Mouse (Mus musculus) small intestine, adult 2 months (tissue): ENCODE results near the gene Cfap43. TPM values are rescaled to one million over a fixed set of nuclear protein-coding genes. Genes with fewer than 3 reads are reported as not detected.

Experiments
- H3K27ac ChIP-seq: fragments of 200-500 bp; 2 replicates; pipeline ENCODE4 v1.5.1; 2012; ENCODE audit warnings: low read depth, low read length, control low read depth, inconsistent platforms; ENCODE audit not compliant: insufficient read depth
- H3K27me3 ChIP-seq: fragments of 200-500 bp; 2 replicates; pipeline ENCODE4 v1.6.1; 2012; ENCODE audit warnings: mild to moderate bottlenecking, moderate library complexity, low read length, inconsistent platforms; ENCODE audit not compliant: control insufficient read depth, insufficient read depth
- H3K36me3 ChIP-seq: fragments of 200-500 bp; 2 replicates; pipeline ENCODE4 v1.6.1; 2012; ENCODE audit warnings: mild to moderate bottlenecking, low read length, control low read depth, inconsistent platforms; ENCODE audit not compliant: control insufficient read depth, insufficient read depth
- H3K4me1 ChIP-seq: fragments of 200-500 bp; 2 replicates; pipeline ENCODE4 v1.6.1; 2012; ENCODE audit warnings: low read length, inconsistent platforms, mixed read lengths; ENCODE audit not compliant: control insufficient read depth, insufficient read depth, insufficient read length
- H3K4me3 ChIP-seq: fragments of 200-500 bp; 2 replicates; pipeline ENCODE4 v1.5.1; 2012; ENCODE audit warnings: low read depth, mild to moderate bottlenecking, control low read depth, inconsistent platforms, low read length, moderate library complexity
- CTCF ChIP-seq: fragments of 200-500 bp; IDR thresholded peaks from 2 replicates; pipeline ENCODE4 v1.5.1; 2012; ENCODE audit warnings: low read depth, mild to moderate bottlenecking, control low read depth, inconsistent platforms, low read length, moderate library complexity, mixed read lengths; ENCODE audit not compliant: insufficient replicate concordance, insufficient read length; ENCODE audit errors: extremely low read depth
- POLR2A ChIP-seq: fragments of 200-500 bp; IDR thresholded peaks from 2 replicates; pipeline ENCODE4 v1.6.1; 2012; ENCODE audit warnings: low read depth, mild to moderate bottlenecking, control low read depth, inconsistent platforms, low read length, moderate library complexity
- WGBS: fragments of 180-500 bp; shearing (Covaris S2); methylation state at CpG from one replicate; pipeline ENCODE4 v1.1.7; 2018; 5-methylcytosine and 5-hydroxymethylcytosine counted together
- polyA plus RNA-seq: library from polyadenylated mRNA; depleted of rRNA; stranded (reverse); fragments of >200 nt; gene quantifications from 2 replicates; pipeline ENCODE4 v1.2.3, GENCODE M21; 2012

The Cfap43 gene
- polyA plus RNA-seq, 1 experiment: not detected

DNA sequence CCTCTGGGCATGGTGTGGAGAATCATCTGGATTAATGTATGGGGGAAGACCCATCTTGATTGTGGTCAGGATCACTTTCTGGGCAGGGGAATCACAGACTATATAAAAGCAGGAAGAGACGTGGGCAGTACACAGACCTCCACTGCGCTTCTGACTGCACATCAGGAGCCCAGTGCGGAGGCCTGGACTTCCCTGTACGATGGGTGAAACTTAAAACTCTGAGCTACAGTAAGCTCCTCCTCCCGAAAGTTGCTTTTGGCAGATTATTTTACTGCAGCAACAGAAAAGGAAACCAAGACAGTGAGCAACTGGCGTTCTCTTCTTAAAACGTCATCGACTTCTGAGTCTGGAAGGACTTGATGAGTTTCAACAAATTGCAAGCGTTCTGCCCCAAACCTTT, 164.2 kb downstream of the Cfap43 start:
- no peak for TF ChIP-seq CTCF
- TF ChIP-seq POLR2A: no peak
- 80% methylated on average over 9 of the region's 9 CpGs for WGBS
- no peak overlapping the region for H3K4me3 ChIP-seq
- no peaks in the 10 kb centered on the region; the same call in 1 of the 2 replicates for H3K4me1 ChIP-seq
- H3K27me3 ChIP-seq: no peaks in the 10 kb centered on the region
- H3K36me3 ChIP-seq: no peaks in the 10 kb centered on the region
- no peak overlapping the region for H3K27ac ChIP-seq

DNA sequence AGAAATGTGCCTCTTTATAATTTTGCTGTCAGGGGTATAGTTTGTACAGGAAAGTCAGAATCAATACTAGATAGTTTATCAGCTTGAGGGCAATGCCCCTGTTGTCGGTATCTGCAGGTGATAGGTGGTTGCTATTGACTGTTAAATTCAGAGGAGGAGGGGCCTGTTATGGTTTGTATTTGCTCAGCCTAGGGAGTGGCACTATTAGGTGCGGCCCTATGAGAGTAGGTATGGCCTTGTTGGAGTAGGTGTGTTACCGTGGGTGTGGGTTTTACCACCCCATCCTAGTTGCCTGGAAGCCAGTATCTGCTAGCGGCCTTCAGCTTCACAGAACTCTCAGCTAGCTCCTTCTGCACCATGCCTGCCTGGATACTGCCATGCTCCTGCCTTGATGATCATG, 165.2 kb downstream of the Cfap43 start:
- no peak overlapping the region for H3K27ac ChIP-seq
- H3K36me3 ChIP-seq: no peaks in the 10 kb centered on the region
- WGBS: 25% methylated on average over 4 of the region's 4 CpGs
- H3K4me3 ChIP-seq: no peak overlapping the region
- no peaks in the 10 kb centered on the region; the same call in 1 of the 2 replicates for H3K4me1 ChIP-seq
- no peaks in the 10 kb centered on the region for H3K27me3 ChIP-seq
- TF ChIP-seq POLR2A (no peak), CTCF (no peak)

DNA sequence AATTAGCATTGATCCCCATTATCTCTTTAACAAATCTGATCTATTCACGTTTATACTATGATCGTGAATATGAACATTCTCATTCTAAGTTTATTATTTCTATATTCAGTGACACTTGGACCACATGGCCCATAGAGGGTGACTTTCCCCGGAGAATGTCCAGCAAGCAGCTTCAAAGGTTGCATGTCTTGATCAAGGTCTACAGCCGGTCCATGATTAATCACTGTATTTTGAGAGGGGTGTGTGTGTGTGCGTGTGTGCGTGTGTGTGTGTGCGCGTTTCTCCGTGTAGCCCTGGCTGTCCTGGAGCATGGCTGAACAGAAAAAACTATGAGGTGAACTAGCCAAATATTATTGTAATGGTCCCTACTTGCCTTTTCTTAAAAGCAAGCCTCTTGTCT, 166.6 kb downstream of the Cfap43 start:
- Histone ChIP-seq H3K27ac (no peak overlapping the region), H3K27me3 (no peaks in the 10 kb centered on the region; the same call in 1 of the 2 replicates), H3K4me1 (no peaks in the 10 kb centered on the region; the same call in 1 of the 2 replicates), H3K36me3 (no peaks in the 10 kb centered on the region), H3K4me3 (no peak overlapping the region)
- no peak for TF ChIP-seq POLR2A
- no peak for TF ChIP-seq CTCF
- whole genome bisulfite sequencing: 85% methylated on average over 9 of the region's 9 CpGs

DNA sequence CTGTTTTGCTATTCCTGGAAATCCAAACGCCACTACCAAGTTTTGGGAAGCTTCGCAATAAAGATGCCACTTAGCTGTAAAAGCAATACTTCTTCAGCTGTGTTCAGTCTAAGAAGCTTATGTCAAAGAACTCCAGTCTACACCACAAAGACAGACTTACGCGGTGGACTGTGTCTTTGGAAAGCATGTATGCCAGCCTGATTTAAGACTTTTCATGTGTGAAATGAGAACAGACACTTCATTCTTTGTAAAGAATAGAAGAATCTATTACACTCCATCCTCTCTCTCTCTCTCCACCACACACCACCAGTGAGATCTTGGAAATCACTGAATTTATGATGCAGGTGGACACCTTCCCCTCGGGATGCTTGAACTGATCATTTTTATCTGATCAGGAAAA, 168.7 kb downstream of the Cfap43 start:
- WGBS: 81% methylated on average over 5 of the region's 5 CpGs

DNA sequence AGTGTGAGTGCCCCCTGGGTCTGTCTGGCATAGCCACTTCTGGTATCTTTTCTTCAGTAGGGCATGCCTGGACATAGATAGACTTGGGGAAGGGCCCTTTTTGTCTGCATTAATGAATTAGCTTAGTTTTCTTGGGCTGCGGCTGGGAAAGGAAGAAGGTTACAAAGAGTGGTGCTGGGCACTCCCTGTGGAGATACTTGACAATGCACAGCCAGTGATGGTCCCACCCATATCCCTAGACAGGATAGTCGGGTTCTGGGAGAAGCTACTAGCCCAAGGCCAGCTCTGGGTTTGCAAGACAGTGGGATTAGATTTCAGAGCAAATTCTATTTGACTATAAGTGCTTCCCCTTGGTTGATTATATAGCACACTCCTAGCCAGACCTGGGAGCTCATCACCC, 170.1 kb downstream of the Cfap43 start:
- TF ChIP-seq POLR2A (no peak), CTCF (no peak)
- Histone ChIP-seq H3K4me3 (no peak overlapping the region), H3K27ac (no peak overlapping the region), H3K4me1 (no peaks in the 10 kb centered on the region; the same call in 1 of the 2 replicates), H3K27me3 (no peaks in the 10 kb centered on the region; the same call in 1 of the 2 replicates), H3K36me3 (no peaks in the 10 kb centered on the region)
- WGBS: 77% methylated on average over 2 of the region's 2 CpGs

More for the DNA sequence above, 168.7 kb downstream of the Cfap43 start:
- H3K27ac ChIP-seq: no peak overlapping the region
- no peaks in the 10 kb centered on the region; the same call in 1 of the 2 replicates for H3K27me3 ChIP-seq
- H3K4me3 ChIP-seq: no peak overlapping the region
- no peak for TF ChIP-seq POLR2A
- no peak for TF ChIP-seq CTCF
- H3K36me3 ChIP-seq: no peaks in the 10 kb centered on the region
- no peaks in the 10 kb centered on the region; the same call in 1 of the 2 replicates for H3K4me1 ChIP-seq

DNA sequence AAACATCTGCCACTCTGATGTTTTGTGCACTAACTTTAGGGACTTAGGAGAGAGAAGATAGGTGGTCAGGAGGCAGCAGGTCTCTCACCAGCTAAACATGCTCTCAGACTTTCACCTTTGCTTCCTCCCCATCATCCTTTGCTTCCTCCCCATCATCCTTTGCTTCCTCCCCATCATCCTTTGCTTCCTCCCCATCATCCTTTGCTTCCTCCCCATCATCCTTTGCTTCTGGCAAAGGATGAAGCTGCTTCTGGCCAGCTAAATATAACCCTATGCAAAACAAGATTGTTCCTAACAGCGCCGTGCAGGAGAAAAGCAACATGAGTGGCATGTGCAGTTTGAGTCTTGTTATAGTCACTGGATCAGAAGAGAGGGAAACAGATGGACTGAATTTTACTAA, 172.0 kb downstream of the Cfap43 start:
- H3K4me3 ChIP-seq: no peak overlapping the region
- H3K36me3 ChIP-seq: no peaks in the 10 kb centered on the region
- no peak overlapping the region for H3K27ac ChIP-seq
- no peaks in the 10 kb centered on the region; the same call in 1 of the 2 replicates for H3K27me3 ChIP-seq
- no peak for TF ChIP-seq POLR2A
- TF ChIP-seq CTCF: no peak
- H3K4me1 ChIP-seq: no peaks in the 10 kb centered on the region
- 90% methylated on average over 2 of the region's 2 CpGs for WGBS

DNA sequence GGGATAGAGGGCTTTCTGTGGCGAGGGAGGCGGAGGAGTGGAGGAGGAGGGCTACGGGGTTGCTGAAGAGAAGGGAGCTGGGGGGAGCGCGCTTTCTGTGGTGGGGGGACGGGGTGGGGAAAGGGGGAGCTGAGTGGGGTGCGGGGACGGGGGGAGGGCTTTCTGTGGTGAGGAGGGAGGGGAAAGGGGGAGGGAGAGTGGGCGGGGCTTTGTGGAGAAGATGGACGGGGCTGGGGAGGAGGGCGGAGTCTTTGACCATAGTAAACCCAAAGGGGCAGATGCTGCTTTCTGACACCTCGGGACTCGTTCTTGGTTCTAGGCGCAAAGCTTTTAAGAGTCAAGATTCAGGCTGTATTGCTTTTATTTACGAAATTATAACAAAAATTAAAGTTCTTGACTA, 187.2 kb downstream of the Cfap43 start:
- peak overlapping the region; percentile 82 for H3K27ac ChIP-seq
- peaks cover 21% of the 10 kb centered on the region for H3K36me3 ChIP-seq
- no peaks in the 10 kb centered on the region for H3K4me1 ChIP-seq
- under 1% methylated on average over 10 of the region's 15 CpGs for WGBS
- no peaks in the 10 kb centered on the region for H3K27me3 ChIP-seq
- no peak for TF ChIP-seq CTCF
- TF ChIP-seq POLR2A: no peak
- peak overlapping the region; percentile 89 for H3K4me3 ChIP-seq
